In genomic region chr17:32382576-32382975, GRCm38 (mm10) we compare ENCODE assay signal across 11 mouse cellular contexts. TPM values are rescaled to one million over a fixed set of nuclear protein-coding genes. Genes with fewer than 3 reads are reported as not detected.
A peak's percentile ranks its signal among the peaks of the same experiment; 100 is the strongest.
DNase-seq lines count a peak whose midpoint lies in the region; ATAC-seq and TF ChIP-seq lines count a peak whose summit lies in the region.
"Had no signal": no experiment of that assay in that cellular context is flagged by ENCODE, and none has a peak within 500 bp of the region (broad histone marks: within the 10 kb centered on the region; RNA-seq: fewer than 3 reads in every experiment).

No protein-coding gene starts in this region.

- no peaks in the 10 kb centered on the region for H3K9me3 ChIP-seq in hindbrain, embryonic 15.5 days
- no peaks in the 10 kb centered on the region for H3K9me3 ChIP-seq in hindbrain, embryonic 10.5 days
- H3K9me3 ChIP-seq in forebrain, embryonic 14.5 days (replicated peaks; ENCODE audit: control insufficient read depth, low read length): no peaks in the 10 kb centered on the region
- H3K9me3 ChIP-seq in intestine, embryonic 16.5 days (ENCODE audit: control insufficient read depth, low read length): no peaks in the 10 kb centered on the region
- H3K9me3 ChIP-seq: neural tube, embryonic 12.5 days had no signal

- ATAC-seq in hindbrain, embryonic 15.5 days (ENCODE audit: low FRiP score, low read depth): peak; percentile 54
- peak; percentile 18; the same call in 1 of the 2 replicates for ATAC-seq in forebrain, embryonic 14.5 days
- ATAC-seq in intestine, embryonic 16.5 days: no peak

- H3K27ac ChIP-seq in hindbrain, embryonic 15.5 days (replicated peaks): no peak overlapping the region
- no peak overlapping the region for H3K27ac ChIP-seq in hindbrain, embryonic 10.5 days
- no peak overlapping the region for H3K27ac ChIP-seq in forebrain, embryonic 14.5 days (ENCODE audit: low read depth, low read length)
- H3K27ac ChIP-seq in intestine, embryonic 16.5 days (ENCODE audit: low read length): no peak overlapping the region
- H3K27ac ChIP-seq: neural tube, embryonic 12.5 days had no signal

- H3K4me1 ChIP-seq in hindbrain, embryonic 15.5 days (replicated peaks): peaks cover 12% of the 10 kb centered on the region
- H3K4me1 ChIP-seq in hindbrain, embryonic 10.5 days (replicated peaks): peaks cover 9% of the 10 kb centered on the region; the same call in 1 of the 2 replicates
- no peaks in the 10 kb centered on the region for H3K4me1 ChIP-seq in forebrain, embryonic 14.5 days (ENCODE audit: control insufficient read depth, insufficient read depth, low read length)
- H3K4me1 ChIP-seq in intestine, embryonic 16.5 days (ENCODE audit: control insufficient read depth, insufficient read depth, low read length): no peaks in the 10 kb centered on the region; the same call in 1 of the 2 replicates
- H3K4me1 ChIP-seq: neural tube, embryonic 12.5 days had no signal

- peaks cover 47% of the 10 kb centered on the region for H3K36me3 ChIP-seq in hindbrain, embryonic 15.5 days
- peaks cover 50% of the 10 kb centered on the region for H3K36me3 ChIP-seq in hindbrain, embryonic 10.5 days
- peaks cover 55% of the 10 kb centered on the region for H3K36me3 ChIP-seq in forebrain, embryonic 14.5 days (ENCODE audit: control insufficient read depth, insufficient read depth, low read length)
- no peaks in the 10 kb centered on the region; the same call in 1 of the 2 replicates for H3K36me3 ChIP-seq in intestine, embryonic 16.5 days (ENCODE audit: control insufficient read depth, insufficient read depth, low read length)

- WGBS in hindbrain, embryonic 15.5 days: 73% methylated on average over 7 of the region's 7 CpGs
- WGBS in hindbrain, embryonic 10.5 days: 94% methylated on average over 7 of the region's 7 CpGs
- WGBS in forebrain, embryonic 14.5 days: 73% methylated on average over 7 of the region's 7 CpGs
- WGBS in intestine, embryonic 16.5 days: 91% methylated on average over 7 of the region's 7 CpGs

- H3K27me3 ChIP-seq in hindbrain, embryonic 15.5 days: no peaks in the 10 kb centered on the region
- H3K27me3 ChIP-seq in hindbrain, embryonic 10.5 days (ENCODE audit: insufficient read depth, poor library complexity, severe bottlenecking): no peaks in the 10 kb centered on the region
- H3K27me3 ChIP-seq in forebrain, embryonic 14.5 days (replicated peaks; ENCODE audit: control insufficient read depth, insufficient read depth, low read length): no peaks in the 10 kb centered on the region
- no peaks in the 10 kb centered on the region for H3K27me3 ChIP-seq in intestine, embryonic 16.5 days (replicated peaks; ENCODE audit: control insufficient read depth, insufficient read depth, low read length)
- H3K27me3 ChIP-seq: neural tube, embryonic 12.5 days had no signal

- no peak for TF ChIP-seq POLR2A in brain, embryonic 14.5 days (IDR thresholded peaks at IDR 0.05; ENCODE audit: borderline replicate concordance, extremely low read depth, insufficient read depth, insufficient read length, poor library complexity, severe bottlenecking)

- H3K4me3 ChIP-seq in hindbrain, embryonic 15.5 days: no peak overlapping the region
- H3K4me3 ChIP-seq in hindbrain, embryonic 10.5 days: no peak overlapping the region
- no peak overlapping the region for H3K4me3 ChIP-seq in forebrain, embryonic 14.5 days (ENCODE audit: low read depth, low read length)
- H3K4me3 ChIP-seq in intestine, embryonic 16.5 days (ENCODE audit: low read length): no peak overlapping the region
- H3K4me3 ChIP-seq: neural tube, embryonic 12.5 days had no signal

- DNase-seq in hindbrain, embryonic 10.5 days (ENCODE audit: low spot score): no peak
- DNase-seq in adipocyte (ENCODE audit: low spot score): peak; percentile 80
- DNase-seq in brain, embryonic 14.5 days (ENCODE audit: low read depth): peak; percentile 69
- DNase-seq in forebrain, embryonic 14.5 days (ENCODE audit: low spot score): peak; percentile 52
- DNase-seq in lung, postnatal 14 days: no peak
- no peak for DNase-seq in right cerebral cortex, postnatal 25 days
- DNase-seq: thymus, postnatal 14 days had no signal

- H3K9ac ChIP-seq in hindbrain, embryonic 15.5 days: no peak overlapping the region
- no peak overlapping the region for H3K9ac ChIP-seq in forebrain, embryonic 14.5 days (ENCODE audit: low read length)
- H3K9ac ChIP-seq in intestine, embryonic 16.5 days (ENCODE audit: low read depth, low read length): no peak overlapping the region
- H3K9ac ChIP-seq: neural tube, embryonic 12.5 days had no signal

- no peak for TF ChIP-seq CTCF in brain, embryonic 14.5 days (IDR thresholded peaks at IDR 0.05; ENCODE audit: borderline replicate concordance, extremely low read depth, insufficient read depth, insufficient read length)

- no peak overlapping the region for H3K4me2 ChIP-seq in hindbrain, embryonic 15.5 days
- no peak overlapping the region for H3K4me2 ChIP-seq in forebrain, embryonic 14.5 days (ENCODE audit: low read length)
- H3K4me2 ChIP-seq in intestine, embryonic 16.5 days (ENCODE audit: low read depth, low read length): no peak overlapping the region
- H3K4me2 ChIP-seq: liver, embryonic 11.5 days; neural tube, embryonic 12.5 days had no signal

RNA-seq across cellular contexts. Expression of gene Wiz, which starts 6.7 kb away (rescaled TPM):
- polyA plus RNA-seq in hindbrain, embryonic 15.5 days (2015; fragmentation: Nextera tagmentation; extraction: Ambion mirVana): 38.7 and 45.8 TPM in 2 replicates
- polyA plus RNA-seq in hindbrain, embryonic 10.5 days (2016; fragmentation: Nextera tagmentation; extraction: Ambion mirVana): 25.1 and 34.7 TPM in 2 replicates
- polyA plus RNA-seq in brain, embryonic 14.5 days (2012; rRNA removed): 84.1 and 102 TPM in 2 replicates
- 29.2 and 35.6 TPM in 2 replicates for polyA plus RNA-seq in forebrain, embryonic 14.5 days (2014; fragmentation: Nextera tagmentation; extraction: Ambion mirVana)
- 17.5 and 18.9 TPM in 2 replicates for polyA plus RNA-seq in intestine, embryonic 16.5 days (2015; fragmentation: Nextera tagmentation; extraction: Ambion mirVana)

RNA-seq across cellular contexts. Expression of gene Rasal3, which starts 20.8 kb away (rescaled TPM):
- polyA plus RNA-seq in hindbrain, embryonic 15.5 days (2015; fragmentation: Nextera tagmentation; extraction: Ambion mirVana): 0.42 and 0.65 TPM in 2 replicates
- 0.75 and 1.0 TPM in 2 replicates for polyA plus RNA-seq in hindbrain, embryonic 10.5 days (2016; fragmentation: Nextera tagmentation; extraction: Ambion mirVana)
- polyA plus RNA-seq in brain, embryonic 14.5 days (2012; rRNA removed): 0.63 and 0.82 TPM in 2 replicates
- polyA plus RNA-seq in forebrain, embryonic 14.5 days (2014; fragmentation: Nextera tagmentation; extraction: Ambion mirVana): 0.52 and 1.2 TPM in 2 replicates
- polyA plus RNA-seq in intestine, embryonic 16.5 days (2015; fragmentation: Nextera tagmentation; extraction: Ambion mirVana): 1.4 and 2.0 TPM in 2 replicates

RNA-seq across cellular contexts. Expression of gene Akap8l, which starts 32.2 kb away (rescaled TPM):
- 161 and 171 TPM in 2 replicates for polyA plus RNA-seq in hindbrain, embryonic 15.5 days (2015; fragmentation: Nextera tagmentation; extraction: Ambion mirVana)
- polyA plus RNA-seq in hindbrain, embryonic 10.5 days (2016; fragmentation: Nextera tagmentation; extraction: Ambion mirVana): 101 and 112 TPM in 2 replicates
- polyA plus RNA-seq in brain, embryonic 14.5 days (2012; rRNA removed): 189 and 209 TPM in 2 replicates
- polyA plus RNA-seq in forebrain, embryonic 14.5 days (2014; fragmentation: Nextera tagmentation; extraction: Ambion mirVana): 66.6 and 82.4 TPM in 2 replicates
- 66.3 and 73.0 TPM in 2 replicates for polyA plus RNA-seq in intestine, embryonic 16.5 days (2015; fragmentation: Nextera tagmentation; extraction: Ambion mirVana)

RNA-seq across cellular contexts. Expression of gene Pglyrp2, which starts 41.4 kb away (rescaled TPM):
- polyA plus RNA-seq in hindbrain, embryonic 15.5 days (2015; fragmentation: Nextera tagmentation; extraction: Ambion mirVana): not detected in 2 replicates
- polyA plus RNA-seq in hindbrain, embryonic 10.5 days (2016; fragmentation: Nextera tagmentation; extraction: Ambion mirVana): not detected in 2 replicates
- polyA plus RNA-seq in brain, embryonic 14.5 days (2012; rRNA removed): 0.05 TPM in 1 of 2 replicates, not detected in the other
- not detected in 2 replicates for polyA plus RNA-seq in forebrain, embryonic 14.5 days (2014; fragmentation: Nextera tagmentation; extraction: Ambion mirVana)
- polyA plus RNA-seq in intestine, embryonic 16.5 days (2015; fragmentation: Nextera tagmentation; extraction: Ambion mirVana): 0.42 and 0.79 TPM in 2 replicates
- polyA plus RNA-seq: neural tube, embryonic 12.5 days had no signal

Comparison
In these comparisons a context has a peak if more than half of its experiments do, and no peak if none do; other contexts are left out.
1. DNase-seq: peak in adipocyte (single experiment), brain, embryonic 14.5 days (single experiment) and forebrain, embryonic 14.5 days (single experiment); none in hindbrain, embryonic 10.5 days (single experiment), lung, postnatal 14 days (single experiment) and right cerebral cortex, postnatal 25 days (single experiment).